Mouse (Mus musculus) c-Kit-negative CD71-positive TER-119-positive erythroid progenitor cells, embryonic 14.5 days (primary cell): Measurements from ENCODE around the gene Ublcp1.
A peak's percentile ranks its signal among the peaks of the same experiment; 100 is the strongest.

Source experiments
- DNase-seq: peaks from one replicate; pipeline ENCODE4 v3.0.0-alpha.2; 2013; ENCODE audit warnings: low read depth, low spot score

Ublcp1 gene

DNA sequence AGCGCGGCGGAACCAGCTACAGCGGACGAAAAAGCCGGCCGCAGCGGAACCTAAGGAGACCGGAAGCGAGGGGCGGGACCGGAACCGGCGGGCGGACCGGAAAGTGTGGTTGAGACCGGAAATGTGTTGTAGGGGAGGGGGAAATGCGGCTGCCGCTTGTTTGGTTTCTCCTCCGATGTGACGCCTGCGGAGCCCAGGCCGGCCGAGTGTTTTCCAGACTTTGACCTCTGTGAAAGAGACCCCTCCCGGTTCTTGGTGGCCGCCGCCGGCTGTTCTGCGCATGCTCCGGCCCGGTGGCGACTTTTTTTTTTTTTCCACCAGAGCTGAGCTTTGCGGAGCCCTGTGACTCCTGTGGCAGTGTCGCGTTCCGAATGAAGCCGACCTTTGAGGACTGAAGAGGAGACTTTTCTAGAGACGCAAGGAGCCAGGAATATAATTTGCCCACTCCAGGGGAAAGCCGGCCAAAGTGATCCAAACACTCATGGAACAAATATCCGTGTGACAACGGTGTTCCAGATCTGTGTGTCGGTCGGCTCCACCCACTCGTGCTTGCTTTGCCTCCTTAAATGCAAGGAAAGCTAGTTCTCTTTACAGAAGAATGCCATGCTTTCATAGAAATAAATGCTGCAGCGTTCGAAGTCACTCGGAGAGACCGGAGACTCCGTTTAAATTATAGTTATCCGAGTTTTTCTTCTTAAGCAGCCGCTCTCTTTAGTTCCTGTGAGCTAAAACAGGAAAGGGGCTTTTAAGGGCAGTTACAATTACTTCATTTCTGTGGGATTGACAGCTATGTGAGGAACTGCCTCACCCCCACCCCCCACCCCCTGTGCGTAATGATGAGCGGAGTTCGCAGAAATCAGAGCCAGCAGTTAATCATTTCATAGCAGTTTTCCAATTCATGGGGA lies at the start of gene Ublcp1:
Gene Ublcp1, minus strand, starts transcription at position 67 of the 905 bp plus-strand sequence.
- peak; percentile 80 for DNase-seq

DNA sequence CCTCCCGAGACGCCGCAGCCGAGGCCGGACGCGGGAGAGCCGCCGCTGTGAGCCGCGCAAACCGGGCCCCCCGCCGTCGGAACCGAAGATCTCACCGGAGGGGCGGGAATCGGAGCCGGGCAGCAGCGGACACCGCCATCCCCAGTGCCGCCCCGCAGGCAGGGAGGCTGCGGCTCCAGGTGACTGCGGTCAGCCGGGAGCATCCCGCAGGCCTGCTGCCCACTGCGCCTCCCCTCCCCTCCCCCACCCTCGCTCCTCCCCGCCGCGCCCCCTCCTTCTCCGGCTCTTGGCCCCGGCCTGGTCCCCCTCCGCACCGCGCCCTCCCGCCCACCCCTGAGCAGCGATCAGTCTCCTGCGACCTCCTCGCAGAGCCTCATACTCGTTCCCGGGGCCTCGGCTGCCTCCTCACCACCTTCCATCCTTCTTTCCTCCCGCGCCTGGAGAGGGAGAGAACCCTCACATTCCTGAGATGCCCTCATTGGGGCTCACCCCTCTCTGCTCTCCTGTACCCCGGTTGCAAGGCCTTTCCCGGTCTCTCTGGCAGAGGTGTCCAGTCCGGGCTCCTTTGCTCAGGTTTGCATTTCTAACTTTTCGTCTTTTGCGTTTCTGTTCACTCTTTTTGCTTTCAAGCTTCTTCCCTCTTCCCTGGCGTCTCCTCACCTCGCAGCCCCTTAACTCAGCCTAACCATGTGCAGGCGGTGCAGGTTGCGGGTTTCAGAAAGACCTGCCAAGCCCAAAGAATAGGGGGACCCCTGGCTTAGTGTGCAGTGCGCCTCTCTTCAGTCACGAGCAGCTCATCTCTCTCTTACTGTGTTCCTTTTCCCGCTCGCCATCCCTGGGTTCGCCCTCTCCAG lies 49.0 kb upstream of the Ublcp1 start:
- no peak for DNase-seq

DNA sequence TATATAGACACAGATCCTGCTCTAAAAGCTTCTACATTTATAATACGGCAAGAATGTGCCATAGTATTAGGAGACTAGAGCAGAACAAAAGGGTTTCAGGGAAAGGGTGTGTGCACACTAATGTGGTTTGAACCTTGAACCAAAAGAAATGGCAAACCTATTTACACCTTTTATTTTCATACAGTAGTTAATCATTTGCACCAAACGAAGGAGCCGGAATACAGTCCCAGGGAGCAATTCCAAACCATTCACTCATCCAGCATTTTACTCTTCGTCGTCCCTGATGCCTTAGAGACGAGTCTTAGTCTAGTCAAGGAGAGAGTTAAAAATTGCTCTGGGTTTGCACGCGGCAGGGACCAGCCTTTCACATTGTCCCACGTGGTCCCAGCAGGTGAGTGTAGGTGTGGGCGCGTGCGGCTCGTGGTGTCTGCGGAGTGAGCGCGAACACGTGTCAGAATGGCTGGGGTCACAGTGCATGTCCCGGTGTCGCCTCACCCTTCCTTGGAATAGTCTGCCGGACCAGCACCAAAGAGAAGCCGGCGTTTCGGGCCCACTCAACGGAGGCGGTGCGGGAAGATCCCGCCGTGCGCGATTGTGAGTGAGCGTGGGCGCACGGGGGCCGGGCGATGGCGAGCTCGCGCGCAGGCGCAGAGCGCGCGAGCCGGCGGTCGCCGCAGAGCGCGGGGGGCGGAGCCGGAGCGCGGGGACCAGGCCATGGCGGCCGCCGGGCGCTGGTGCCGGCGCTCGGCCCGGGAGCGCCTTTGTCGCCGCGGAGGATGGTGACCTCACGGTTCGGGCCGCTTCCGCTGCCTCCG lies 48.2 kb upstream of the Ublcp1 start, which contains the start of gene Rnf145:
Gene Rnf145, plus strand, starts transcription at position 684 of the 815 bp plus-strand sequence.
- no peak for DNase-seq

DNA sequence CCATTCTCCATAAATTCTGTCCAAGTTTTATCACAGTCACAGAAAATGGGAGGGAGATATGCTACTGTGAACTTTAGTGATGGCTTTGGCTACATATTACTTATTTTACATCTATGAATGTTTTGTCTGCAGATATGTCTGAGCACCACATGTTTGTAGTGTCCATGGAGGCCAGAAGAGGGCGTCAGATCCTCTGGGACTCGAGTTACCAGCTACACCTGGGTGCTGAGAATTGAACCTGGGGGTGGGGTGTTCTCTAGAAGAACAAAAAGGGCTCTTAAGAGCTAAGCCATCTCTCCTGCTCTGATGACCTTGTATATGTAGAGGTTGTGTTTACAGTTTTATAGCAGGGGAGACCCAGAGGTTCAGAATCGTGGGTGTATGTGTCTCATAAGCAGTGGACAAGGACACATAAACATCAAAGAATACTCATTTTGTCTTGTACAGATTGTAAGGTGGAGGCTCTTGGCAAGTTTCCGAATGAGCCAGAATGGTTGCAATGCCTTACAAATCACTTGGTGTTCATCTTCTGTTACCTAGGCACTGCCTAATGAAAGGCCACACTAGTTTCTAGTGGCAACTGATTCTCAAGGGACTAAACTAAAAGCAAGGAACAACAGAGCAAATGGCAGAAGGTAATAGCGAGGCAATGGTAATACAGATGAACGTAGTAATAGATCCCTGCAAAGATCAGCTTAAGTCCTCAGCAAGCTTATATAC lies 47.4 kb upstream of the Ublcp1 start:
- no peak for DNase-seq

DNA sequence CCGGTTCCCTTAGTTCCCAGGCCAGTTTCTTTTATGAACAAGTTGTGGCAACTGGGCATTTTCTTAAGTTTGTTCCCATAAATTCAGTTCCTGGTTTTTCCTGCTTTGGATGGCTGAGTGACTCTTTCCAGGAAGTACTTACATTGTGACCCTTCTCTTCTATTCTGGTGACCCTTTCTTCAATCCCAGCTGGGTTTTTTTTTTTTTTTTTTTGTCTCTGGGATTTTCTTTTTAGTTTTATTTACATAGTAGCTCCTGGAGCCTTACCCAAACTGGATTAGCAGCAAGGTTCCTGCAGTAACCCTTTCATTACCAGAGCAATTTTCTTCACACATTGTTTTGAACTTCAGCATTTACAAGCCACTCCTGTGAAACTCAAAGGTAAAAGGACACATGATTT lies 46.1 kb upstream of the Ublcp1 start:
- no peak for DNase-seq

DNA sequence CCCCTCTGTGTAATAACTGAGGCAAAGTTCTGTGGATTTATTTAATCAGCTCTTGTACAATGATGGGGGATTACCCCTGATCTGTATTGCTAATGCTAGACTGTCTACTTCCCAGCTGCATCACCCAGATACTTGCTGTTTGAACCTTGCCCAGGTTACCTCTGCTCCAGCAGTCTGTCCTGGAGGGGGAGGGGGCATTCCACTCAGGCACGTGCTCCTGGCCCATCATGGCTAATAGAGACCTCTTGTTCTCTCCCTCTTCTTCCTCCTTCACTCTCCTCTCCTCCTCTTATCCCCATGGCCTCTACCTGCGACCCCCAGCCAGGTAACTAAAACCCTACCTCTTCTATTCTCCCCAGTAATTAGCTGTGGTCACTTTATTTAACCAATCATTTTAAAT lies 44.4 kb upstream of the Ublcp1 start:
- DNase-seq: no peak

DNA sequence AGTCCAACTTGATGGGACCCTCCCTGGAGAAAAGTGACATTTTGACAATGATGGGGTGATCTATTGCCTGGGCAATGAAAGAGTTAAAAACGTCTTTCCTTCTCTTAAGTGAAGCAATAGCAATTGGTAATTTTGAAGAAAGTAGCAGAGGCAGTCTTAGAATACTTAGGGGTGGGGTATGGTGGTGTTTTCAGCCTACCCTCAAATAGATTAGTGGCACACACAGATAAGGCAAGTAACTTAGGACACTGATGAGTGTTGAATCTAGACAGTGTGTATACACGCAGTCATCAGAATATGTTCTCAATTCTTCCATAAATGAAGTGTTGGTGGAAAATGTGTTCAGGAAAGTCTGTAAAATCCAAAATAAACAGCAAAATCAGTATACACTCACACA lies 42.7 kb upstream of the Ublcp1 start:
- no peak for DNase-seq

DNA sequence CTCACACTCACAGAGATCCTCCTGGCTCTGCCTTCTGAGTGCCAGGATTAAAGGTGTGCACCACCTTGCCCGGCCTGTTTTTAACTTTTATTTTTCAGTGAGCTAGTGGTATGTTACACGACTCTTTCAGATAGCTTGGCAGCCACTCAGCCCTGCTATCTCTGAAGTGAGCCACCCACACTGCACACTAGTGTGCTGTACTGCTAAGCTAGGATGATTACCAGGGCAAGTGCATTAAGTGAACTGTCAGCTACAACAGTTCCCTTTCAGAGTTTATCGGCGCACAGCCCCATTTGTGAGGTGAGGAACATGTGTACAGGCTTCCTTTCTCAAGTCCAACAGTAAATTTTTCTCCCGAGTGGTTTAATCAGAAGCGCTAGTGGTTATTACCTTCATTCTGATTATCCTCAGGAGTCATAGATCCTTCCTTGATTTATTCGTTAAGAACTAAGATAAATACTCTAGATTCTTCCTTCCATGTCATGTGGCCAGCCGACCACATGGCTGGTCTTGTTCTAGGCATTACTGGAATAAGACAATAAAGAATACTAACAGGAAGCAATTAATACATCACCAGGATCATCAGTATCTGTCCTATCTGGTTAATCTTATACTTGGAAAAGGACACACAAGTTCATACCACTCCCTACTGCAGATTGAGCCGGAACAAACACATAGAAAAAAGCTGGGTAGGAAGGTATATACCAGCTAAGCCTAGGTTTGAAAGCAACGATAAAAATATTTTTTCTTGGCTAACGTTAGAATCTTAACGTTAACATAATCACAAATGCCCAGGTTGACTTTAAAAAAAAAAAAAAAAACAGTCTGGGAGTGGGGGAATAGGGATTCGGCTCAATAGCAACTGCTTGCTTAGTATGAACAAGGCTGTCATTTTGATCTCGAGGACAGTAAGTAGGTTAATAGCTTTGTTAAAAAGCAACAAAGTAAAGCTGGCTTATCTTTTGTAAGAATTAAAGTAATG lies 42.0 kb upstream of the Ublcp1 start:
- peak; percentile 65 for DNase-seq

DNA sequence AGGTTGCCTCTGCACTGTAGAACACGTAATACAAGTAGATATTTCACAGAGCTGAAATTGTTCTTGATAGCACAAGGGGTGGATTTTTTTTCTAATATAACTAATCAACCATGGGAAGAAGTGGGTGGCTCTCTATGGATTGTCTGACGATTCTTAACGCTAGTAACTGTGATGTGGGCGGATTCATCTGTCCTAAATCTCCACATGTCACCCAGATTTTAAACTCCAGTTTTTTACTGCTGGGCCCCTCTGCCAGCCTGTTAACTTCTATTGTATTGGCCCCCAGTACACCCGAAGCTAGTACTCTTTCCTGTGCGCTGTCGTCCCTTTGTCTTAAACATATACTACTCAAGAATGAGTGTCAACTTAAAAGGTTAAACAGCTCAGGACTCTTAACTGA lies 40.1 kb upstream of the Ublcp1 start:
- no peak for DNase-seq

DNA sequence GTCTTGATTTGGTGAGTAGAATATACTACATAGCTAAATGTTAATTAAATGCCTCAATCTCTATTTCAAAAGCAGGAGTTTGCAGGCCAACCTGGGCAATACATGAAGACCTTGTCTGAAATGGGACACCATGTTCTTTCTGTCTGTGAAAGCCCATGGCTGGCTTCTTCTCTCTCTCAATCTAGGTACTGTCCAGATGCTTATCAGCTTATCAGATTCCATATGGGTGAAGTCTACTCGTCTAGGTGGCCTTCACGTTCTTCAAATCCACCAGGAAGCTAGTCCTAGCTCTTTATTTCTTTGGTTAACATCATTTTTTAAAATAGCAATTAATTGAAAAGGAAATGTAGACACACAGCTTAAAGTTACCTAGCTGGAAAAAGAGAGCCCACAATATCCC lies 39.6 kb upstream of the Ublcp1 start:
- DNase-seq: no peak

DNA sequence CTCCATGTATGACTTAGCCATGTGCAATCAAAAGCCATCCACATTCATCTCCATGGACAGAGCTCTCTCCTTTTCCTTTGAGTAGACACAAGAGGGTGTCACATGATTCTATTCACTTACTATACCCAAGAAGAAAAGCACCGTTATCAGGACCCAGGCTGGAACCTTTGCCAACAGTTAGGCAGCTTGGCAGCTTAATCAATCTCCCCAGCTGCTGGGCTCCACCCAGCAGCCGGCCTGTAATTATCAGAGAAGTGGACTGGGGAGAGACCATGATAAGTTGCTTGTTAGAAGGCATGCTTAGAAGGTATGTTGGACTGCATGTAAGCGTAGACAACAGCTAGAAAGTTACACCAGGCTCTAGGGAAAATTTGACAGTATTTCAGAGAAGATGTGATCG lies 38.6 kb upstream of the Ublcp1 start:
- DNase-seq: peak; percentile 85

DNA sequence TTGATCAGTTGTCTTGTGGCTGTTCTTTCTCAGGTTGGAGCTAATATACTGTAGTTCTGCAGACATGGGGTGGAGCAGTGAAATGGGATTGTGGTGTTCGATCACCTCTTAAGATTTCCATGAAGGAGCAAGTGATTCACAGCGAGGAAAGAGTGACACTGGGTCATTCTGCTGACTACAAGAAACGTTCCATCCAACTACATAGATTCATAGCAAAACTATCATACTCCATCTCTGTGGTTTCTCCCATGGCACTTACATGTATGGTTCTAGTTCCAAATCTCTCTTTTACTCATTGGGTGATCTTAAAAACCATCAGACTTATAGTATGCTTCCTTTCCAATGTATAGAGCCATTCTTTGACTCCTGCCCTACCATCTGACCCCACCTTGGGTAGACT lies 34.5 kb upstream of the Ublcp1 start:
- no peak for DNase-seq

DNA sequence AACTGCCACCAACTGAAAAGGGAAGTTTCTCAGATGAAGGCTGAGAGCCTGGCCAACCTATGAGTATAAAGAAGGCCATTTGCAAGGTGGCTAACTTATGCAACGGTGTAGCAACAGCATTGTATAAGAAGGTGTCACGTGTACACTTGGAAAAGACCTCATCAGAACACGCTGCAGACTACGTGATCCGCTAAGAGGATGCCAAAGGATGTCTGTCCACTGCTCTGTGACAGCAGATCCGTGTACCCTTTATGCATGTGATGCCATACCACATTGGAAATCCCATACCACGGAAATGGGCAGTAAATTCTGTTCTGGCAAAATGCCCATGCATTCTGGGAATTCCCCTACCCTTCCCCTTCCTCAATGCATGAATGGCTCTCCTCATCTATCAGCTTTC lies 33.8 kb upstream of the Ublcp1 start:
- DNase-seq: no peak

DNA sequence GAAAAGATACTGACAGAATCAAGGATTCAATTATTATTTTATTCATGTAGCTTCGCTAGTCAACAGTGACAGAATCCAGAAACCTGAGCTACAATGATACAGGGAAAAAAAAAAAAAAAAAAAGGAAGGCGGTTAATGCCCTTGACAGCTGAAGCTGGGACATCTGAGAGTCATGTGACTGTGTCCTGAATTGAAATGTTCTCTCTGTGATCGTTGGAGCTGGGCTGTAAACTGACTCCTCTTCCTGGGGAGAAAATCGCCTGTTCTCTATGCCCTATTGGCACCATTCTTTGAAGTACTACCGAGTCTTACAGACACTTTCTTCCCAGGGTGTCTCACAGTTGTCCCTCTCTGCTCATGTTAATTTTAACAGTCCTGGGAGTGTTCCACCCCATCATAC lies 32.6 kb upstream of the Ublcp1 start:
- DNase-seq: no peak

DNA sequence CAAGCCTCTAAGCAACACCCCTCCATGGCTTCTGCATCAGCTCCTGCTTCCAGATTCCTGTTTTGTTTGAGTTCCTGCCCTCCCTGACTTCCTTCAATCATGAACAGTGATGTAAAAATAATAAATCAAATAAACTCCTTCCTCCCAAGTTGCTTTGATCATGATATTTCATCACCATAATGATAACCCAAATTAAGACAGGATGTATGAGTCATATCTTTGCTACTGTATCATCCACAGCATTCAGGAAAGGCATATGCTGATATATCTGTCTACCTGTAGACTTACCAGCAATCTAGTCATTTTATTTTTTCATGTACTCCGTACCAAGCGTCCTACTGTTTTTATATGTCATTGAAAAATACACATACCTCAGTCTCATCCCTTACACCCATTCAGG lies 31.2 kb upstream of the Ublcp1 start:
- DNase-seq: no peak

DNA sequence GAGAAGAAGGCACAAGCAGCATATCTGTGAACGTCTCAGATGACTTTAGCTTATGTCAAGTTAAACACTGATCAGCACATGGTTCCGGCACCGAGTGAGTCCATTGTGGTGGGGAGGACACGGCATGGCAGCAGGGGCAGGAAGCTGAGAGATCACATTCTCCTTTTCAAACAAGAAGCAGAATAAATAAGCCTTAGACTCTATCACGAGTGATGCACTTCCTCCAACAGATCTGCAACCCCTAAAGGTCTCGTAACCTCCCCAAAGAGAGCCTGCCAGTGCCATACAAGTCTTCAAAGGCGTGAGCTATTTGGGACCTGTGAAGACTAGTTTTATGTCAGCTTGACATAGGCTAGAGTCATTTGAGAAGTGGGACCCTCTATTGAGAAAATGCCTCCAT lies 30.7 kb upstream of the Ublcp1 start:
- no peak for DNase-seq

DNA sequence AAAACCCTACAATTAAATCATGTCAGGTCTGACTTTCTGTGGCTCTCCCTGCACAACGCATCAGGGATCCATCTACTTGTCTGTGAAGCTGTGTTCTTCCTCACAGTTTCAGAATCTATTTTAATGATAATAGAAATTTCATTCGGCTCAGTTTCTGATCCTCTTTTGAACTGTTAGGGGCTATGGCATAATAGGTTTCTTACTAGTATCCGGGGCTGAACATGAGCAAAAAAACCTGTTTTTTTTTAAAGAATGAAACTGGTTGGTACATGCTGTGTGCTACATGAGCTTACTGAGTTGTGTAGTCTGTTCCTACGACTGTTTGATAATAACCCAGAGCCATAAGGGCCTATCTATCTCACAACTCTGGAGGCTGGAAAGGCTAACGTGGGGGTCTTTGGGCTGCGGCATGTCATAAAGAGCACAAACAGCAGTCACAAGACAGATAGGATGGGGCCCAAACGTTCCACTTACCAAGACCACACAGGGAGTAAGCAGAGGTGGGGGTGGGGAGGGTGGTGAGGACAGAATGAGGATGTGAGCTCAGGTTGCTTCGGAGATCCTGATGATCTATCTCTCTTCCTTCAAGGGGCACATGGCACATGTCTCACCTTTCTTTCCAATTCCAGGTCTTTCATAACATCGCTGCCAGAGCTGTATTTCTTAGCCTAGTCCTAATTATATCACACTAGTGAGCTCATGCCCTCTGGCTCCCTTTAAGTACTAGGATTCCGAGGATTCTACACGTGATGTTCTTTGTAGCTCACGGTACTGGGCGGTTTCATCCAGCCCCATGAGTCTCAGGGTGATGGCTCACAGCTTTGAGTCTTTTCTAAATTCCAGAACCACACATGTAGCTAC lies 28.3 kb upstream of the Ublcp1 start:
- DNase-seq: no peak

DNA sequence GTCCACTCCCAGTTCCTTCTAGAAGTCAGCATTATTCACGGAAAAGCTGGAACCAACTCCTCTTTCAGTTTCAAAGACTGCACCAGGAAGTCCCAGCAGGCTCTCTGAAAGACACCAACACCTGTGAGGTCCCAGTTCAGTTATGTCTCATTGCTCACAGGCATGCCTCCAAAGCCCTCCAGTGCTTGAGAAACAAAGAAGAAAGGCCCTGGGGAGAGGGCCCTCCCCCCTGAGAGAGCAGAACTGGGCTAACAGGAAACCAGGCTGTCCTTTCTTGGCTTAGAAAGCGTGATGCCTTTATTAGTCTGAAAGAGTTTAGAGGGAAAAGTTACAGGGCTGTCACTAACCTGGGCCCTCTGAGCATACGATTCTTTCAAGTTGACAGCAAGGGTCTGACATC lies 25.9 kb upstream of the Ublcp1 start:
- DNase-seq: no peak
